Mouse (Mus musculus): ENCODE measurements around the gene Ttyh3. TPM values are rescaled to one million over a fixed set of nuclear protein-coding genes. Genes with fewer than 3 reads are reported as not detected.

Gene Ttyh3
- polyA plus RNA-seq, 1 experiment from 2014 or later = 8.5 TPM

DNA sequence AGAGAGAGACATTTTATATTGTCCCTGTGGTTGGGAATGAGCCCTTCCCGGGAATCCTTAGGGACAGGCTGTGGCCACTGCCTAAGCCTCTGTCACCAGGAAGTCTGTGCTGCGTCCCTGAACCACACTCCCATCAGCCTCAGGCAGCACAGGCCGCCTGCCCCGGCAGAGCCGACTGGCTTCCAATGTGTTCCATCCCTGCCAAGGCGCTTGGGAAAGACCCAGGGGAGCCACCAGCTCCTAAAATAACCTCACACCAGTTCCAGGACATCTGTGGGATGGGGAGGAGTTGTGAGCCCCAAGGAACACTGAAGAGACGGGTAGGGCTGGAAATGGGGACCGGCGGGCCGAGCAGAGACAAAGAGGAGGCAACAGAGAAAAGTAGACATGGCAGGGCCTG is 77.2 kb downstream of the Ttyh3 start:
- Histone ChIP-seq H3K9ac (ENCODE audit: low read length) (no peak overlapping the region), H3K36me3 (ENCODE audit: control insufficient read depth, insufficient read depth, low read length) (no peaks in the 10 kb centered on the region), H3K9me3 (ENCODE audit: control insufficient read depth, low read length) (no peaks in the 10 kb centered on the region), H3K4me2 (replicated peaks; ENCODE audit: low read depth) (no peak overlapping the region), H3K4me1 (replicated peaks; ENCODE audit: control insufficient read depth, insufficient read depth) (no peaks in the 10 kb centered on the region), H3K27me3 (ENCODE audit: control insufficient read depth, insufficient read depth, low read length) (no peaks in the 10 kb centered on the region), H3K4me3 (ENCODE audit: low read depth, low read length) (no peak overlapping the region), H3K27ac (replicated peaks) (no peak overlapping the region; the same call in 1 of the 2 replicates)
- DNase-seq (ENCODE audit: low spot score) = no peak
- ATAC-seq (ENCODE audit: low FRiP score, low TSS enrichment) = no peak
- TF ChIP-seq CTCF (IDR thresholded peaks at IDR 0.05; ENCODE audit: low read depth) = no peak
- no peak for TF ChIP-seq EP300 (optimal IDR thresholded peaks at IDR 0.05)
- WGBS = 41% methylated on average over 10 of the region's 10 CpGs

DNA sequence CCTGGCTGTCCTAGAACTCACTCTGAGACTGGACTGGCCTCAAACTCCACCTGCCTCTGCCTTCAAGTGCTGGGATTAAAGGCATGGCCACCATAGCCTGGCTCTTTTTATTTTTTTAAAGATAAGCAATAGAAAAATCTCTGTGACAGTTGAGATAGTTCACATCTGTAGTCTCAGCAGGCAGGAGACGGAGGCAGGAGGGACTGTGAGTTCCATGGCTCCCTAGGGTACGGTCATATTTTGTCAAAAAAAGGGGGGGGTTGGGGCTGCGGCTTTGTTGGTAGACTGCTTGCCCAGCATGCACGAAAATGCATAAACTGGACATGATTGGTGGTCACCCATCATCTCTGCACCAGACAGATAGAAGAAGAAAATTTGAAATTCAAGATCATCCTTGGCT is 77.6 kb downstream of the Ttyh3 start:
- Histone ChIP-seq H3K27me3 (ENCODE audit: control insufficient read depth, insufficient read depth, low read length) (no peaks in the 10 kb centered on the region), H3K9ac (ENCODE audit: low read length) (no peak overlapping the region), H3K9me3 (ENCODE audit: control insufficient read depth, low read length) (no peaks in the 10 kb centered on the region), H3K36me3 (ENCODE audit: control insufficient read depth, insufficient read depth, low read length) (no peaks in the 10 kb centered on the region), H3K27ac (replicated peaks) (no peak overlapping the region), H3K4me2 (replicated peaks; ENCODE audit: low read depth) (no peak overlapping the region), H3K4me1 (replicated peaks; ENCODE audit: control insufficient read depth, insufficient read depth) (no peaks in the 10 kb centered on the region), H3K4me3 (ENCODE audit: low read depth, low read length) (no peak overlapping the region)
- WGBS = 61% methylated on average over 4 of the region's 4 CpGs
- TF ChIP-seq EP300 (optimal IDR thresholded peaks at IDR 0.05) = no peak
- TF ChIP-seq CTCF (IDR thresholded peaks at IDR 0.05; ENCODE audit: low read depth) = no peak
- ATAC-seq (ENCODE audit: low FRiP score, low TSS enrichment) = no peak
- no peak for DNase-seq (ENCODE audit: low spot score)

Other genes starting within 250 kb of the Ttyh3 start
- 61.8 and 66.5 TPM in 2 replicates for gene Eif3b, start 229.7 kb downstream of the Ttyh3 start, polyA plus RNA-seq (2015; fragmentation: Nextera tagmentation; extraction: Ambion mirVana)
- not detected in 2 replicates for gene Gm4869, start 203.4 kb downstream of the Ttyh3 start, polyA plus RNA-seq (2015; fragmentation: Nextera tagmentation; extraction: Ambion mirVana)
- gene Chst12, start 143.5 kb downstream of the Ttyh3 start, polyA plus RNA-seq (2015; fragmentation: Nextera tagmentation; extraction: Ambion mirVana) = 12.8 and 15.8 TPM in 2 replicates
- gene Grifin, start 84.0 kb downstream of the Ttyh3 start, polyA plus RNA-seq (2015; fragmentation: Nextera tagmentation; extraction: Ambion mirVana) = 0.17 TPM in 2 replicates
- 11.1 and 11.4 TPM in 2 replicates for gene Lfng, start 41.7 kb downstream of the Ttyh3 start, polyA plus RNA-seq (2015; fragmentation: Nextera tagmentation; extraction: Ambion mirVana)
- gene Iqce, start 53.3 kb upstream of the Ttyh3 start, polyA plus RNA-seq (2015; fragmentation: Nextera tagmentation; extraction: Ambion mirVana) = 5.6 and 6.0 TPM in 2 replicates
- gene Brat1, start 56.0 kb upstream of the Ttyh3 start, polyA plus RNA-seq (2015; fragmentation: Nextera tagmentation; extraction: Ambion mirVana) = 8.2 and 8.5 TPM in 2 replicates
- 0.65 and 0.67 TPM in 2 replicates for gene Amz1, start 75.1 kb upstream of the Ttyh3 start, polyA plus RNA-seq (2015; fragmentation: Nextera tagmentation; extraction: Ambion mirVana)
- gene Gna12, start 181.4 kb upstream of the Ttyh3 start, polyA plus RNA-seq (2015; fragmentation: Nextera tagmentation; extraction: Ambion mirVana) = 19.6 and 24.8 TPM in 2 replicates

All from stomach, postnatal 0 days (tissue).